Mouse (Mus musculus): ENCODE data around the gene Atg4b. TPM values are rescaled to one million over a fixed set of nuclear protein-coding genes. Genes with fewer than 3 reads are reported as not detected.

Atg4b gene
- total and polyA plus RNA-seq, 2 experiments from 2014 or later, result 39.3 to 81.8 TPM

DNA sequence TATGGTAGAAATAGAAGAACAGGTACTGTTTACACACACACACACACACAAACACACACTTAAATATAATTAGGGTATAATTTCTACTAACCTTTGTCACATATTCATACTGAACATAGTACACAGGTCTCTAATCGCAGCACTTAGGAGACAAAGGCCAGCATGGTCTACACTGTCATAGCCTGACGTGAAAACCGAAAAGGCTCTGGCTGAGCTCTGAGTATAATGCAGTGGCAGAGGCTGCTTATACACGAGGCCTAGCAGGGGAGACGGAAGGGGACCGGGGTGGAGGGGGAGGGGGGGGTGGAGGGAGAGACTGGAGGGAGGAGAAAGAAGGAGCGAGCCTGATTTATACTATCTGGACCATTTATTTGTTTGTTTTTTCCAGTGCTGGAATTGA, 29.7 kb upstream of the Atg4b start:
- no peaks in the 10 kb centered on the region for H3K9me3 ChIP-seq (ENCODE audit: low read length)
- H3K9ac ChIP-seq (replicated peaks; ENCODE audit: low read length, poor library complexity, severe bottlenecking), result no peak overlapping the region
- peaks cover 22% of the 10 kb centered on the region for H3K36me3 ChIP-seq (ENCODE audit: insufficient read depth, low read length)
- no peaks in the 10 kb centered on the region for H3K27me3 ChIP-seq (ENCODE audit: insufficient read depth, low read length)
- 51% methylated on average over 7 of the region's 7 CpGs for WGBS
- H3K4me1 ChIP-seq (ENCODE audit: insufficient read depth, low read length), result no peaks in the 10 kb centered on the region
- no peak for TF ChIP-seq CTCF (IDR thresholded peaks at IDR 0.05)
- DNase-seq (ENCODE audit: low spot score), result no peak
- no peak for ATAC-seq (ENCODE audit: low FRiP score)
- H3K27ac ChIP-seq (ENCODE audit: low read depth, low read length), result no peak overlapping the region
- H3K4me3 ChIP-seq (ENCODE audit: low read depth, low read length), result no peak overlapping the region
- no peak overlapping the region for H3K4me2 ChIP-seq (ENCODE audit: low read depth, low read length, poor library complexity, severe bottlenecking)

DNA sequence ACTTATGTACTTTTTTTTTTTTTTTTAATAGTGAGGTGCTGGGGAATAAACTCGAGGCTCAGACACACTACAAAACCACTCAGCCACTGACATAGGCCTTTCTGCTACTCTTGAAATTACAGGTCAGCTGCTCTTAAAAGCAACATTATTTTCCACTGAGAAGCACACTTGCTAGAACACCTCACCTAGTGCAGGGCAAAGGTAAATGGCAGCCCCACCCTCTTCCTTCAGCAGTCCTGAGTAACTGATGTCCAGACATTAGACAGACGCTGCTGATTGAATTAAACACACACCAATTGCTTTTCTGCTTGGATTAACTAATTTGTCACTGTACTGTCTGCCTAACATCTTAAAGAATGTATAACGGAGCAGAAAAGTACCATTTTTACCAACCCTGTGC, 26.7 kb upstream of the Atg4b start:
- H3K4me3 ChIP-seq (ENCODE audit: low read depth, low read length), result no peak overlapping the region
- H3K9me3 ChIP-seq (ENCODE audit: low read length), result no peaks in the 10 kb centered on the region
- no peak overlapping the region for H3K9ac ChIP-seq (replicated peaks; ENCODE audit: low read length, poor library complexity, severe bottlenecking)
- no peak for ATAC-seq (ENCODE audit: low FRiP score)
- no peak for DNase-seq (ENCODE audit: low spot score)
- peaks cover 16% of the 10 kb centered on the region for H3K36me3 ChIP-seq (ENCODE audit: insufficient read depth, low read length)
- no peak for TF ChIP-seq CTCF (IDR thresholded peaks at IDR 0.05)
- H3K27me3 ChIP-seq (ENCODE audit: insufficient read depth, low read length), result no peaks in the 10 kb centered on the region
- H3K4me1 ChIP-seq (ENCODE audit: insufficient read depth, low read length), result no peaks in the 10 kb centered on the region
- no peak overlapping the region for H3K27ac ChIP-seq (ENCODE audit: low read depth, low read length)
- 89% methylated on average over 3 of the region's 3 CpGs for WGBS
- H3K4me2 ChIP-seq (ENCODE audit: low read depth, low read length, poor library complexity, severe bottlenecking), result no peak overlapping the region

DNA sequence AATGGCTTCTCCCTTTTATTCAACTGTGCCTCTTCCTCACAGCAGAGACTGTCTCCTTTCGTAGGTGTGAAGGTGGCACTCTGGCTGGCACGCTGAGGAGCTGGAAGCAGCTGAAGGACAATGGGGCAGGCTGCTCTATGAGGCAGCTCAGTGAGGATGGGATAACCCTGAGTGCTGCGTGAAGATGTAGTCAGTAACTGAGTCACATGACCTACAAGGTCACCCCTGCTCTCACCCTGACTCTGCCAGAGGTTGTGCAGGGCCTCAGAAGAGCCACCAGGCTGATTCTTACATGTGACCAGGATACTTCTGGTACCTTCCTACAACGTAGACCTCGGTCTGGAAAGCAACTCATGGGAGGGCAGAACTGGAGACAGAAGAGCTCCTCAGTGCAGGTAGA, 25.6 kb upstream of the Atg4b start:
- no peak for TF ChIP-seq CTCF (IDR thresholded peaks at IDR 0.05)
- Histone ChIP-seq H3K4me1 (ENCODE audit: insufficient read depth, low read length) (no peaks in the 10 kb centered on the region), H3K9me3 (ENCODE audit: low read length) (no peaks in the 10 kb centered on the region), H3K9ac (replicated peaks; ENCODE audit: low read length, poor library complexity, severe bottlenecking) (no peak overlapping the region), H3K4me2 (ENCODE audit: low read depth, low read length, poor library complexity, severe bottlenecking) (no peak overlapping the region), H3K27me3 (ENCODE audit: insufficient read depth, low read length) (no peaks in the 10 kb centered on the region), H3K27ac (ENCODE audit: low read depth, low read length) (no peak overlapping the region), H3K36me3 (ENCODE audit: insufficient read depth, low read length) (peaks cover 16% of the 10 kb centered on the region), H3K4me3 (ENCODE audit: low read depth, low read length) (no peak overlapping the region)
- 90% methylated on average over 5 of the region's 5 CpGs for WGBS
- ATAC-seq (ENCODE audit: low FRiP score) (no peak), DNase-seq (ENCODE audit: low spot score) (no peak)

DNA sequence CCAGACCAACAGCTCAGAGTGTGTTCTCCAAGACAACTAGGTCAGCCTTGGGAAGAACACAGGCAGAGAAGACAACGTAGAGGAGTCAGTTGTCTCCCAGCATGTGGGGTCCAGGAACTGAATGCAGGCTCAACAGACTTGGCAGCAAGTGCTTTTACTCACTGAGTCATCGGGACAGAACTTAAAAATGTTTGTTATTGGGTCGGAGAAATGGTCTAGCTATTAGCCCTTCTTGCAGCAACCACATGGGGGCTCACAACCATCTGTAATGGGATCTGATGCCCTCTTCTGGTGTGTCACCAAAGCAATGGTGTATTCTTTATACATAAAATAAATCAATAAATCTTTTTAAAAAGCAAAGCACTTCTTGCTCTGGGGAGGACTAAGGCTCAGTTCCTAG, 25.2 kb upstream of the Atg4b start:
- no peaks in the 10 kb centered on the region for H3K4me1 ChIP-seq (ENCODE audit: insufficient read depth, low read length)
- H3K27ac ChIP-seq (ENCODE audit: low read depth, low read length), result no peak overlapping the region
- H3K4me3 ChIP-seq (ENCODE audit: low read depth, low read length), result no peak overlapping the region
- no peaks in the 10 kb centered on the region for H3K9me3 ChIP-seq (ENCODE audit: low read length)
- peaks cover 16% of the 10 kb centered on the region for H3K36me3 ChIP-seq (ENCODE audit: insufficient read depth, low read length)
- TF ChIP-seq CTCF (IDR thresholded peaks at IDR 0.05), result peak; percentile 40
- H3K4me2 ChIP-seq (ENCODE audit: low read depth, low read length, poor library complexity, severe bottlenecking), result no peak overlapping the region
- H3K27me3 ChIP-seq (ENCODE audit: insufficient read depth, low read length), result no peaks in the 10 kb centered on the region
- WGBS, result 73% methylated on average over 3 of the region's 3 CpGs
- no peak for DNase-seq (ENCODE audit: low spot score)
- ATAC-seq (ENCODE audit: low FRiP score), result no peak
- no peak overlapping the region for H3K9ac ChIP-seq (replicated peaks; ENCODE audit: low read length, poor library complexity, severe bottlenecking)

DNA sequence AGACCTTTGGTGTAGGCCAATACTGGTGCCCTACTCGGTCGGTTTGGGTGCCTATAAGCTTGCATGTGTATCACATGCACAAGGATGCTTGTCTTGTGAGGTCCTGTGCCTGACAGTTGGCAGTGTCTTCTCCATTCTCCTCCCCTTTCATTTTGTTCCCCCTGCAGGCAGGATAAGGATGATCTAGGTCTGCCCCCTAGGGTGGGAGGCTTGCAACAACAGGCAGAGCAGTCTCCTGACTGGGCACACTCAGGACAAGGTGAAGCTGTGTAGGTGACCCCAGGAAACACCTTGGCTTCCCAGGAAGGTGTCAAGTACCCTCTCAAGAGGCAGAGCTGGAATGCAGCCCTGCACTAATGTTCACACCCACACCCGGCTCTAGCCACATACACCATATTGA, 24.3 kb upstream of the Atg4b start:
- peaks cover 16% of the 10 kb centered on the region for H3K36me3 ChIP-seq (ENCODE audit: insufficient read depth, low read length)
- H3K9me3 ChIP-seq (ENCODE audit: low read length), result no peaks in the 10 kb centered on the region
- no peak overlapping the region for H3K27ac ChIP-seq (ENCODE audit: low read depth, low read length)
- no peaks in the 10 kb centered on the region for H3K4me1 ChIP-seq (ENCODE audit: insufficient read depth, low read length)
- no peak overlapping the region for H3K4me3 ChIP-seq (ENCODE audit: low read depth, low read length)
- WGBS, result 77% methylated on average over 3 of the region's 3 CpGs
- H3K4me2 ChIP-seq (ENCODE audit: low read depth, low read length, poor library complexity, severe bottlenecking), result no peak overlapping the region
- DNase-seq (ENCODE audit: low spot score) (peak; percentile 13), ATAC-seq (ENCODE audit: low FRiP score) (no peak)
- peak; percentile 73 for TF ChIP-seq CTCF (IDR thresholded peaks at IDR 0.05)
- no peak overlapping the region for H3K9ac ChIP-seq (replicated peaks; ENCODE audit: low read length, poor library complexity, severe bottlenecking)
- H3K27me3 ChIP-seq (ENCODE audit: insufficient read depth, low read length), result no peaks in the 10 kb centered on the region

DNA sequence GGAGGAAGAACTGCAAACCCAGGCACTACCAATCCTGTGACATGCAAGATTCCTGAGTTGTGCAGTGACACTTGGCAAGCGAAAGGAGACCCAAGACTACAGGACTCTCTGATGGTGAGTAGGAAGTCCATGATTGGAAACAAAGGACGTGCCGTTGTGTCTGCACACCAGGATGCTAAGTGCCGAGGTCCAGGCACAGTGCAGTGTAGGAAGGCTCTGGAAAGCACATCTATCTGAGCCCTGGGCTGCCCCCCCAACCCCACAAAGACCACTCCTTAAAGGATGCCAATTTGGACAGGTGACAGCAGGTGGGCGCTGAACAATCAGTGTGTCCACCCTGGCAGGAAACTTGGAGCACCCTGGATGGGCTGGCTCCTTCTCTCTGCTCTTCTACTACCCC, 20.2 kb upstream of the Atg4b start:
- H3K27me3 ChIP-seq (ENCODE audit: insufficient read depth, low read length), result no peaks in the 10 kb centered on the region
- no peak overlapping the region for H3K9ac ChIP-seq (replicated peaks; ENCODE audit: low read length, poor library complexity, severe bottlenecking)
- no peak overlapping the region; the same call in 1 of the 2 replicates for H3K27ac ChIP-seq (ENCODE audit: low read depth, low read length)
- WGBS, result 88% methylated on average over 5 of the region's 5 CpGs
- no peak overlapping the region for H3K4me3 ChIP-seq (ENCODE audit: low read depth, low read length)
- H3K36me3 ChIP-seq (ENCODE audit: insufficient read depth, low read length), result no peaks in the 10 kb centered on the region
- ATAC-seq (ENCODE audit: low FRiP score) (peak; percentile 11; the same call in 1 of the 2 replicates), DNase-seq (ENCODE audit: low spot score) (no peak)
- TF ChIP-seq CTCF (IDR thresholded peaks at IDR 0.05), result no peak
- no peaks in the 10 kb centered on the region for H3K4me1 ChIP-seq (ENCODE audit: insufficient read depth, low read length)
- no peak overlapping the region; the same call in 1 of the 2 replicates for H3K4me2 ChIP-seq (ENCODE audit: low read depth, low read length, poor library complexity, severe bottlenecking)
- H3K9me3 ChIP-seq (ENCODE audit: low read length), result no peaks in the 10 kb centered on the region

Measured in midbrain, postnatal 0 days (tissue).